Mouse (Mus musculus) small intestine, adult 2 months (tissue): ENCODE measurements around the gene Irf2. TPM values are rescaled to one million over a fixed set of nuclear protein-coding genes. Genes with fewer than 3 reads are reported as not detected.

Experiments
- H3K27ac ChIP-seq: fragments of 200-500 bp; 2 replicates; pipeline ENCODE4 v1.5.1; 2012; ENCODE audit warnings: low read depth, low read length, control low read depth, inconsistent platforms; ENCODE audit not compliant: insufficient read depth
- H3K27me3 ChIP-seq: fragments of 200-500 bp; 2 replicates; pipeline ENCODE4 v1.6.1; 2012; ENCODE audit warnings: mild to moderate bottlenecking, moderate library complexity, low read length, inconsistent platforms; ENCODE audit not compliant: control insufficient read depth, insufficient read depth
- H3K36me3 ChIP-seq: fragments of 200-500 bp; 2 replicates; pipeline ENCODE4 v1.6.1; 2012; ENCODE audit warnings: mild to moderate bottlenecking, low read length, control low read depth, inconsistent platforms; ENCODE audit not compliant: control insufficient read depth, insufficient read depth
- H3K4me1 ChIP-seq: fragments of 200-500 bp; 2 replicates; pipeline ENCODE4 v1.6.1; 2012; ENCODE audit warnings: low read length, inconsistent platforms, mixed read lengths; ENCODE audit not compliant: control insufficient read depth, insufficient read depth, insufficient read length
- H3K4me3 ChIP-seq: fragments of 200-500 bp; 2 replicates; pipeline ENCODE4 v1.5.1; 2012; ENCODE audit warnings: low read depth, mild to moderate bottlenecking, control low read depth, inconsistent platforms, low read length, moderate library complexity
- CTCF ChIP-seq: fragments of 200-500 bp; IDR thresholded peaks from 2 replicates; pipeline ENCODE4 v1.5.1; 2012; ENCODE audit warnings: low read depth, mild to moderate bottlenecking, control low read depth, inconsistent platforms, low read length, moderate library complexity, mixed read lengths; ENCODE audit not compliant: insufficient replicate concordance, insufficient read length; ENCODE audit errors: extremely low read depth
- POLR2A ChIP-seq: fragments of 200-500 bp; IDR thresholded peaks from 2 replicates; pipeline ENCODE4 v1.6.1; 2012; ENCODE audit warnings: low read depth, mild to moderate bottlenecking, control low read depth, inconsistent platforms, low read length, moderate library complexity
- WGBS: fragments of 180-500 bp; shearing (Covaris S2); methylation state at CpG from one replicate; pipeline ENCODE4 v1.1.7; 2018; 5-methylcytosine and 5-hydroxymethylcytosine counted together
- polyA plus RNA-seq: library from polyadenylated mRNA; depleted of rRNA; stranded (reverse); fragments of >200 nt; gene quantifications from 2 replicates; pipeline ENCODE4 v1.2.3, GENCODE M21; 2012; rRNA removed

The Irf2 gene
- polyA plus RNA-seq, result 10.5 and 29.6 TPM in 2 replicates

GRCm38 (mm10) chr8:46739003-46739949, at the start of gene Irf2:
TSS of gene Irf2 (plus strand) at chr8:46739732.
- WGBS, result under 1% methylated on average over 46 of the region's 51 CpGs
- peak within 1 kb of the TSS; percentile 85 for H3K4me3 ChIP-seq

GRCm38 (mm10) chr8:46690111-46690510, 49.4 kb upstream of the Irf2 start:
- 65% methylated on average over 5 of the region's 5 CpGs for WGBS
- Histone ChIP-seq H3K27ac (no peak overlapping the region), H3K36me3 (no peaks in the 10 kb centered on the region), H3K4me1 (peaks cover 5% of the 10 kb centered on the region; the same call in 1 of the 2 replicates), H3K27me3 (no peaks in the 10 kb centered on the region), H3K4me3 (no peak overlapping the region)
- no peak for TF ChIP-seq CTCF
- TF ChIP-seq POLR2A, result no peak

More at GRCm38 (mm10) chr8:46739003-46739949, at the start of gene Irf2:
- Histone ChIP-seq H3K4me1 (peaks cover 2% of the 10 kb centered on the region; the same call in 1 of the 2 replicates), H3K27ac (peak within 1 kb of the TSS; percentile 94), H3K36me3 (no peaks in the 10 kb centered on the region), H3K27me3 (no peaks in the 10 kb centered on the region)
- TF ChIP-seq CTCF (no peak), POLR2A (peak; percentile 88)

- Histone ChIP-seq H3K36me3 (no peaks in the 10 kb centered on the region), H3K27me3 (no peaks in the 10 kb centered on the region), H3K4me3 (no peak overlapping the region), H3K4me1 (peaks cover 5% of the 10 kb centered on the region; the same call in 1 of the 2 replicates), H3K27ac (no peak overlapping the region)
- no peak for TF ChIP-seq POLR2A
- no peak for TF ChIP-seq CTCF
- 68% methylated on average over 5 of the region's 5 CpGs for WGBS
Measured at GRCm38 (mm10) chr8:46690581-46690980, 49.0 kb upstream of the Irf2 start.

DNA sequence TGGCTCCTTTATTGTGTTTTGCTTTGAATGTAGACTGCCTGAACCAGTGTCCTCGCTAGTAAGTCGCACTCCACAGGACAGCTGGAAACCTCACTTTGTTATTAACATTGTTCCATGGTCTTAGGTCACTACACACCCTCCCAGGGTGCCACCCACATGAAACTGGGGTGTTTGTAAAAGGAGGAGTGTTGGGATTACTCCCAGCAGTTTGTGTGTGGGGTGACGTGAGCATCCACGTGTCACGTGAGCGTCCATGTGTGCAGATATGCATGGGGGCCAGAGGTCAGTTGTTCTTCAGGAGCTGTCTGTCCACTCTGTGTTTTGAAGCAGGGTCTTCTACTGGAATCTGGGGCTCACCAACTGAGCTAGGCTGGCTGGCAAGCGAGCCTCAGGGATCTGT, 48.2 kb upstream of the Irf2 start:
- peaks cover 5% of the 10 kb centered on the region; the same call in 1 of the 2 replicates for H3K4me1 ChIP-seq
- no peak overlapping the region for H3K4me3 ChIP-seq
- no peak overlapping the region for H3K27ac ChIP-seq
- H3K36me3 ChIP-seq, result no peaks in the 10 kb centered on the region
- whole genome bisulfite sequencing, result 63% methylated on average over 7 of the region's 7 CpGs
- no peaks in the 10 kb centered on the region for H3K27me3 ChIP-seq
- TF ChIP-seq POLR2A (no peak), CTCF (no peak)

DNA sequence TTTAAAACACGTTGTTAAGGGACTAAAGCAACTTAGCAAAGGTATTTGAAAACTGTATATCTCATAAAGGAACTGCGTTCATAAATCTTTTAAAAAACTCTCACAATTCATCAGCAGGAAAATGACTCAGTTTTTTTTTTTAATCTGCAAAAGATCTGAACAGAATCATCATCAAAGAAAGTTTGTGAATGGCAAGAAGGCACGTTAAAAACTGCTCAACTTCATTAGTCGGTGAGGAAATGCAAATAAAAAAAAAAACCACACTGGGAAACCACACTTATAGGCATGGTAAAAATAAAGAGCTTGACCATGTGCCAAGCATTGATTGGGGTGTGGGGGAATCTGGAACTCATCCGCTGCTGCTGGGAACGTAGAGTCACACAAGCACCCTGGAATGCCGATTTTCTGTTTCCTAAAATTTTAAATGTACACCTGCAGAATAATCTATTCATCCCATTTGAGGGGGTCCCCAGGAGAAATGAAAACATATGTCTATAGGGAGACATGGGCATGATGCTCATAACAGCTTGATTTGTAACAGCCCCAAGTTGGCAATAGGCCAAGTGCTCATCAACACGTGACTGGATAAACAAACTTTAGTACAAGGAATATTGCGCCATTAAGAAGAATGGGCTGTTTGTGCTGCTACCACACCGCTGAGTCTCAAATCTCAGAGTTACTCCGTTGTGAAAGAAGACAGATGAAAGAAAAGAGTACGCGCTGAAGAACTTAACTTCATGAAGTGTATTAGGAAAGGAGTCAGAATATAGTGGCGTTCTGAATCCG, 43.1 kb upstream of the Irf2 start:
- Histone ChIP-seq H3K36me3 (no peaks in the 10 kb centered on the region), H3K4me1 (peaks cover 7% of the 10 kb centered on the region; the same call in 1 of the 2 replicates), H3K27me3 (no peaks in the 10 kb centered on the region), H3K27ac (no peak overlapping the region), H3K4me3 (no peak overlapping the region)
- 14% methylated on average over 15 of the region's 15 CpGs for whole genome bisulfite sequencing
- TF ChIP-seq POLR2A (no peak), CTCF (no peak)

DNA sequence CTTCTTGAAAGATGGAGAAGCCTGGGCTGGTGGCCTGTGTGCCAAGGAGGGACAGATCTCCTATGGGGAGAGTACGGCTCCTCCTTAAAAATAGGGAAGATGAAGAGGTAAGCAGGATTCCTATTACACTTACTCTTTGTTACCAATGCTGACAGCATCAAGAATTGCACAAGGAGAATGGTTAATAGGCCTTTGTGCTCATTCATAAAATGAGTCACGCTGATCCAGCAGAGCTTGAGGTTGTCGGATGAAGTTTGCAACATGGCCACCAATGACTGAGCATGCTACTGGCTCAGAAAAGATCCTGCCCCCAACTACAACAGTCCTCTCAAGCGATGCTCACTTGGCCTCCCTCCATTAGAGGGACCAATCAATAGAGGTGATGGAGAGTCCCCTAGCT, 42.0 kb upstream of the Irf2 start:
- no peak for TF ChIP-seq POLR2A
- no peak for TF ChIP-seq CTCF
- no peaks in the 10 kb centered on the region for H3K36me3 ChIP-seq
- 92% methylated on average over 4 of the region's 4 CpGs for WGBS

More for the DNA sequence above, 42.0 kb upstream of the Irf2 start:
- Histone ChIP-seq H3K27me3 (no peaks in the 10 kb centered on the region), H3K27ac (no peak overlapping the region), H3K4me3 (no peak overlapping the region), H3K4me1 (peaks cover 4% of the 10 kb centered on the region; the same call in 1 of the 2 replicates)
